Mouse (Mus musculus) embryonic fibroblast, embryonic 13.5 days (primary cell): Measurements from ENCODE around the gene Gadl1. TPM values are rescaled to one million over a fixed set of nuclear protein-coding genes. Genes with fewer than 3 reads are reported as not detected.

Experiments
- H3K27ac ChIP-seq: 2 replicates; pipeline ENCODE4 v1.5.1; 2012; ENCODE audit warnings: low read length, control low read depth, inconsistent platforms; ENCODE audit not compliant: insufficient read depth
- H3K4me1 ChIP-seq: 2 replicates; pipeline ENCODE4 v1.6.1; 2011; ENCODE audit warnings: low read length; ENCODE audit not compliant: control insufficient read depth, insufficient read depth
- H3K4me3 ChIP-seq: 2 replicates; pipeline ENCODE4 v1.5.1; 2011; ENCODE audit warnings: mild to moderate bottlenecking, control low read depth, low read length; ENCODE audit not compliant: insufficient read depth
- CTCF ChIP-seq: IDR thresholded peaks from 2 replicates; pipeline ENCODE4 v1.5.1; 2011; ENCODE audit warnings: mild to moderate bottlenecking, control low read depth, low read length, moderate library complexity, borderline replicate concordance; ENCODE audit not compliant: insufficient read depth
- POLR2A ChIP-seq: IDR thresholded peaks from 2 replicates; pipeline ENCODE4 v1.6.1; 2011; ENCODE audit warnings: low read depth, mild to moderate bottlenecking, control low read depth, low read length, moderate library complexity
- polyA plus RNA-seq: library from polyadenylated mRNA; stranded (reverse); fragments of >200 nt; gene quantifications from 2 replicates; pipeline ENCODE4 v1.2.4, GENCODE M21; 2011; ENCODE audit warnings: low read depth; ENCODE audit not compliant: missing spikeins, insufficient read length

Gene Gadl1
- polyA plus RNA-seq, 1 experiment: 0.25 TPM

DNA sequence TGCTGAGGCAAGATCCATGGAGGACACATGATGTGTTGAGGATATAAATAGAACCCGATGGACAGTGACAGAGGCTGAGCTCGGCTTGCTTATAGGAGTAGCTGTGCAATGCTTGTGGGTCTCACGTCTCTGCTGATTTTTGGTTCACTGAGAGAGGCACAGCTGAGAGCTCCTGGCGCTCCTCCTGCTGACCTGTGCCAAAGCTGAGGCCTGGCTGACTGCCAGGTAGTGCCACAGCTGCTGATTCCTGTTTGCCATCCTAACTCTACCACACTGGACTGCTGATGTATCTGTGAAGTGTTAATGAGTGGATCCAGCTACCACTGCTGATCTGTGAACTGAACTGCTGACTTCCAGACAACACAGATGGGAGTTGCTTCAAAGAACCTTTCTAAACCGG is 21.7 kb upstream of the Gadl1 start:
- H3K27ac ChIP-seq: no peak overlapping the region
- no peaks in the 10 kb centered on the region for H3K4me1 ChIP-seq
- no peak overlapping the region for H3K4me3 ChIP-seq
- TF ChIP-seq POLR2A (no peak), CTCF (no peak)

GRCm38 (mm10) chr9:115893131-115893530 is 16.1 kb upstream of the Gadl1 start:
- TF ChIP-seq POLR2A (no peak), CTCF (no peak)
- Histone ChIP-seq H3K27ac (no peak overlapping the region), H3K4me1 (no peaks in the 10 kb centered on the region), H3K4me3 (no peak overlapping the region)

DNA sequence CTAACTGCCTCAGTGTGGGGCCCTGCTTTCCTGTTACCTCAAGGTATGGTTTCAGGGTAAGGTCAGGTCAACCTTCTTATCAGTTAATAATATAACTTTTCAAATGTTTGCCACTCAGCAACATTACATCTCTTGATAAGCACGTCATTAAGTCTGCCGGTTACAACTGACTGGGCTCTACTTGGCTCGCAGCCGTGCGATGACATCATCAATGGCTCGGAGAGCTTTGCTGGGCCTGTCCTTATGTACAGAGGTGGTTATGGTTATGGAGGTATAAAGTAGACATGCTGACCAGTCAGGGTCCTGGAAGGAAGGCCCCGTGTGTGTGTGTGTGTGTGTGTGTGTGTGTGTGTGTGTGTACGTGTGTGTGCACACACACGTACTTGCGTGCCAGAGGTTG is 15.3 kb upstream of the Gadl1 start:
- Histone ChIP-seq H3K4me3 (no peak overlapping the region), H3K4me1 (no peaks in the 10 kb centered on the region), H3K27ac (no peak overlapping the region)
- TF ChIP-seq CTCF: no peak
- TF ChIP-seq POLR2A: no peak

GRCm38 (mm10) chr9:115908325-115908724 is 930 bp upstream of the Gadl1 start:
- Histone ChIP-seq H3K4me1 (no peaks in the 10 kb centered on the region), H3K4me3 (no peak overlapping the region), H3K27ac (no peak overlapping the region)
- TF ChIP-seq CTCF (no peak), POLR2A (no peak)

- TF ChIP-seq CTCF (no peak), POLR2A (no peak)
- no peak overlapping the region for H3K27ac ChIP-seq
- no peaks in the 10 kb centered on the region for H3K4me1 ChIP-seq
- H3K4me3 ChIP-seq: no peak overlapping the region
These were observed 4.8 kb downstream of the Gadl1 start for GRCm38 (mm10) chr9:115914006-115914405.

- Histone ChIP-seq H3K4me1 (no peaks in the 10 kb centered on the region), H3K27ac (no peak overlapping the region), H3K4me3 (no peak overlapping the region)
- TF ChIP-seq CTCF (no peak), POLR2A (no peak)
These were observed 6.5 kb downstream of the Gadl1 start for GRCm38 (mm10) chr9:115915586-115916270.

- TF ChIP-seq POLR2A: no peak
- no peak for TF ChIP-seq CTCF
- Histone ChIP-seq H3K4me1 (no peaks in the 10 kb centered on the region), H3K4me3 (no peak overlapping the region), H3K27ac (no peak overlapping the region)
These were observed 10.5 kb downstream of the Gadl1 start for GRCm38 (mm10) chr9:115919736-115920135.

GRCm38 (mm10) chr9:115922662-115923061 is 13.4 kb downstream of the Gadl1 start:
- Histone ChIP-seq H3K4me3 (no peak overlapping the region), H3K4me1 (no peaks in the 10 kb centered on the region), H3K27ac (no peak overlapping the region)
- no peak for TF ChIP-seq CTCF
- TF ChIP-seq POLR2A: no peak

DNA sequence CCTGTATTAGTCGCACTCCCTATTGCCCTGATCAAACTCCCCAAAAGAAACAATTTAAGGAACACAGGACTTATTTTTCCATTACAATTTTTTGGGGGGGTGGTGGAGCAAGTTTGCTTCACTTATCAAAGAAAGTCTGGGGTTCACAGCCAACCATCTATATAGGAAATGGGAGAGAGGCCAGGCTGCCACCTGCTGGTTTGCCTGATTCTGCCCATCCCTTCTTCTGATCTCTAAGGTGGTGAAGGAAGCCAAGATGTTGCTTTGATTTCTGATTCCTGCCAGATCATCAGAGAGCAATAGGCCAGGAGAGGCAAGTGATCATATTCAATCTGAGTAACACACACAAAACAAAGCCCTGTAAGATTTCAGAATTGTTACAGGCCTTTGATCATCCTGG is 14.8 kb downstream of the Gadl1 start:
- TF ChIP-seq CTCF (no peak), POLR2A (no peak)
- H3K27ac ChIP-seq: no peak overlapping the region
- H3K4me1 ChIP-seq: no peaks in the 10 kb centered on the region
- H3K4me3 ChIP-seq: no peak overlapping the region

GRCm38 (mm10) chr9:115931803-115932202 is 22.5 kb downstream of the Gadl1 start:
- TF ChIP-seq CTCF (no peak), POLR2A (no peak)
- Histone ChIP-seq H3K4me3 (no peak overlapping the region), H3K27ac (no peak overlapping the region), H3K4me1 (no peaks in the 10 kb centered on the region; the same call in none of the 2 replicates)
